Mouse (Mus musculus) adrenal gland, postnatal 14 days (tissue): Measurements from ENCODE around the gene Sh2b1. TPM values are rescaled to one million over a fixed set of nuclear protein-coding genes. Genes with fewer than 3 reads are reported as not detected.

Experiments used
- DNase-seq: peaks from one replicate; pipeline ENCODE4 v3.0.0; 2021; ENCODE audit warnings: mixed read lengths
- total RNA-seq: library from RNA; stranded (reverse); gene quantifications from 2 replicates; pipeline ENCODE4 v1.2.3, GENCODE M21; 2021

Gene Sh2b1
- total RNA-seq, 1 experiment from 2014 or later: 52.3 TPM

DNA sequence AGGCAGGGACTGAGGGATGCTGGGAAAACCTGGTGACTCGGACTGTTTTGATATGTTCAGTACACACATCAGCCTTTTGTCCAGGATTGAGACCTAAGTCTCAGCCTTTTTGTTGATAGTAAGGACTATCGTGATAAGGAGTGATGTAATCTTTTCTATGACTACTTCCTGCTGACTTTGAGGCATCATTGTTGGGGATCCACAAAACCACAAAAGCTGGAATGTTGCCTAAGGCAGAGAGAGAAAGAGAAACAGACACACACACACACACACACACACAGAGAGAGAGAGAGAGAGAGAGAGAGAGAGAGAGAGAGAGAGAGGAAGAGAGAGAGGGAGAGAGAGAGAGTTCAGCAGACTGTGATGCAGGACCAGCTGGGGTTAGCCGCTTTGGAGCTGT lies 56.7 kb downstream of the Sh2b1 start:
- no peak for DNase-seq

DNA sequence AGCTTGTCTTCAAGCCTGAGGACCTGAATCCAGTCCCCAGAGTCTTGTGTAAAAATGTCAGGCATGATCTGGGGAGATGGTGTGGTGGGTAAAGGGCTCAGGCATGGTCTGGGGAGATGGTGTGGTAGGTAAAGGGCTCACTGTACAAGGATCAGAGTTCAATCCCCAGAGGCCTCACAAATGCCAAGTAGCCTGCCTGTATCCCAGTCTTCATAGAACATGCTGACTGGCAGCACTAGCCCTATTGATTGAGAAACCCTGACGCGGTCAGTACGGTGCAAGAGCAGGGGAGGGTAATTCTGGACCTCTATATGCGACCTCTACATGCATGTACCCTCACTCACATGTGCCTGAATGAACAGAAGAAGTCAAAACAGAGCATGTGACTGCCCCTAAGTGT lies 57.6 kb downstream of the Sh2b1 start:
- DNase-seq: peak; percentile 38

DNA sequence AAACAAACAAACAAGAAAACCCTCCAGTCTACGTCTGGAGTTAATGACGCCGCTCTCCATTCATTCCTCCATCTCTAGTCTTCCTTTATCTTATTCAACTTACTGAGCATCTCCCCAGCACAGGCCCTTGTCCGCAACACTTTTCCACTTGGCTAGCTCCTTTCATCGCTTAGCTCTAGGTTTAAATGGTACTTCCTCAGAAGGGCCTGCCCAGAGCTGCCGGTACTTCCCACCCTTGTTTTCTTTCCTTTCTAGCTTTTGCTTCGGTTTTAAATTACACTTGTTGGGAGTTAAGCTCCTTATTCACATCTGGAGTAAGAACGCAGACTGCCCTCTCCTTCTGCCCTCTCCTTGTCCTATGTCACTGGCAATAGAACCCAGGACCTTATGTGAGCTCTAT lies 58.2 kb downstream of the Sh2b1 start:
- DNase-seq: no peak

Other genes with a start within 250 kb of the Sh2b1 start
- gene Sbk1, start 202.8 kb downstream of the Sh2b1 start, total RNA-seq: 45.1 and 50.2 TPM in 2 replicates
- gene Lat, start 105.9 kb downstream of the Sh2b1 start, total RNA-seq: 1.1 and 14.1 TPM in 2 replicates
- gene Spns1, start 98.0 kb downstream of the Sh2b1 start, total RNA-seq: 38.7 and 45.0 TPM in 2 replicates
- 7.1 and 8.4 TPM in 2 replicates for gene Nfatc2ip, start 78.7 kb downstream of the Sh2b1 start, total RNA-seq
- gene Cd19, start 60.5 kb downstream of the Sh2b1 start, total RNA-seq: 2.7 and 19.9 TPM in 2 replicates
- gene Rabep2, start 46.7 kb downstream of the Sh2b1 start, total RNA-seq: 35.7 and 45.2 TPM in 2 replicates
- 0.33 and 0.68 TPM in 2 replicates for gene Atp2a1, start 12.3 kb downstream of the Sh2b1 start, total RNA-seq
- 221 and 223 TPM in 2 replicates for gene Tufm, start 11.9 kb upstream of the Sh2b1 start, total RNA-seq
- 90.3 and 96.7 TPM in 2 replicates for gene Atxn2l, start 28.0 kb upstream of the Sh2b1 start, total RNA-seq
- gene Eif3c, start 91.0 kb upstream of the Sh2b1 start, total RNA-seq: 241 and 262 TPM in 2 replicates
- gene Apobr, start 109.5 kb upstream of the Sh2b1 start, total RNA-seq: 2.9 and 3.5 TPM in 2 replicates
- gene Cln3, start 110.4 kb upstream of the Sh2b1 start, total RNA-seq: 25.3 and 31.1 TPM in 2 replicates
- not detected in 2 replicates for gene Il27, start 119.5 kb upstream of the Sh2b1 start, total RNA-seq
- gene Nupr1, start 155.4 kb upstream of the Sh2b1 start, total RNA-seq: 16.2 and 21.5 TPM in 2 replicates
- gene Sgf29, start 173.9 kb upstream of the Sh2b1 start, total RNA-seq: 38.3 and 48.0 TPM in 2 replicates
- gene Sult1a1, start 201.0 kb upstream of the Sh2b1 start, total RNA-seq: 81.6 and 83.8 TPM in 2 replicates
- gene Bola2, start 220.0 kb upstream of the Sh2b1 start, total RNA-seq: 74.9 and 82.9 TPM in 2 replicates
- 10.7 and 18.6 TPM in 2 replicates for gene Slx1b, start 220.4 kb upstream of the Sh2b1 start, total RNA-seq
- 12.0 and 78.1 TPM in 2 replicates for gene Coro1a, start 232.4 kb upstream of the Sh2b1 start, total RNA-seq